ENCODE assay signal across 20 mouse cellular contexts in the genomic region with DNA sequence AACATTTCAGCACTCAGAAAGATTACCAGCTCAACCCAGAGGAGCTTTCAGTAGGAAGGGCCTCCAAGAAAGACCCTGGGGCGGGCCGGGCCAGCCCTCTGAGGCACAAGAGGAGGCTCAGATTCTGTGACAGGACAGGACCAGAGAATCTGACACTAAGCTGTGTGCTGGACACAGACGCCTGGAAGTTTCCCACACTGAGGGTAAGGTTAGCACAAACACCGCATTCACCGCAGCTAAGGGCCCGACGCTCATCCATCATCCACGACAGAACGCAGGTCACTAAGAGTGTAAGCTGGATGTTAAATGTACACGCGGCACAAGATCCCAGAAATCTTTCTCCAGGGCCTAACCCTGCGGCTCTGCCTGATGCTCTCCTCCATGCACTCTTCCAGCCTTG. TPM values are rescaled to one million over a fixed set of nuclear protein-coding genes. Genes with fewer than 3 reads are reported as not detected.
DNase-seq lines count a peak whose midpoint lies in the region; ATAC-seq and TF ChIP-seq lines count a peak whose summit lies in the region.
"Had no signal": no experiment of that assay in that cellular context is flagged by ENCODE, and none has a peak within 500 bp of the region (broad histone marks: within the 10 kb centered on the region; RNA-seq: fewer than 3 reads in every experiment).

No protein-coding gene starts in this region.

- no peak overlapping the region for H3K4me2 ChIP-seq in hindbrain, embryonic 13.5 days
- no peak overlapping the region for H3K4me2 ChIP-seq in hindbrain, embryonic 16.5 days (ENCODE audit: low read length)
- no peak overlapping the region for H3K4me2 ChIP-seq in neural tube, embryonic 12.5 days (replicated peaks)
- H3K4me2 ChIP-seq in lung, postnatal 0 days (replicated peaks; ENCODE audit: low read depth, low read length), result no peak overlapping the region
- H3K4me2 ChIP-seq: intestine, embryonic 15.5 days; lung, embryonic 14.5 days; midbrain, embryonic 11.5 days had no signal

- H3K36me3 ChIP-seq in hindbrain, embryonic 13.5 days, result no peaks in the 10 kb centered on the region
- H3K36me3 ChIP-seq in hindbrain, embryonic 16.5 days (ENCODE audit: control insufficient read depth, insufficient read depth, low read length), result no peaks in the 10 kb centered on the region
- no peaks in the 10 kb centered on the region for H3K36me3 ChIP-seq in neural tube, embryonic 12.5 days
- H3K36me3 ChIP-seq in lung, postnatal 0 days (ENCODE audit: insufficient read depth, low read length), result no peaks in the 10 kb centered on the region
- H3K36me3 ChIP-seq: intestine, embryonic 15.5 days had no signal

- 38% methylated on average over 12 of the region's 12 CpGs for WGBS in hindbrain, embryonic 13.5 days
- WGBS in hindbrain, embryonic 16.5 days, result 52% methylated on average over 12 of the region's 12 CpGs
- WGBS in neural tube, embryonic 12.5 days, result 56% methylated on average over 12 of the region's 12 CpGs
- 14% methylated on average over 12 of the region's 12 CpGs for WGBS in lung, postnatal 0 days

- intact Hi-C loops in gastrocnemius, postnatal 14 days (cut with DNase I; ENCODE audit: low total_unique reads), result loop anchor here (10.0 kb wide), 1 partner anchor 49 kb away; no protein-coding TSS in a partner anchor

- peak overlapping the region; percentile 39; the same call in 1 of the 2 replicates for H3K9ac ChIP-seq in hindbrain, embryonic 13.5 days
- no peak overlapping the region for H3K9ac ChIP-seq in hindbrain, embryonic 16.5 days (ENCODE audit: low read depth, low read length)
- H3K9ac ChIP-seq in neural tube, embryonic 12.5 days, result no peak overlapping the region
- H3K9ac ChIP-seq in lung, postnatal 0 days (replicated peaks; ENCODE audit: low read depth), result no peak overlapping the region
- H3K9ac ChIP-seq: intestine, embryonic 15.5 days; lung, embryonic 14.5 days had no signal

- no peaks in the 10 kb centered on the region for H3K27me3 ChIP-seq in hindbrain, embryonic 13.5 days
- no peaks in the 10 kb centered on the region for H3K27me3 ChIP-seq in hindbrain, embryonic 16.5 days (replicated peaks; ENCODE audit: control insufficient read depth, insufficient read depth, low read length)
- no peaks in the 10 kb centered on the region for H3K27me3 ChIP-seq in neural tube, embryonic 12.5 days (replicated peaks)
- H3K27me3 ChIP-seq in lung, postnatal 0 days (replicated peaks; ENCODE audit: insufficient read depth, low read length), result no peaks in the 10 kb centered on the region
- H3K27me3 ChIP-seq: intestine, embryonic 15.5 days had no signal

- H3K27ac ChIP-seq in hindbrain, embryonic 13.5 days, result no peak overlapping the region
- no peak overlapping the region for H3K27ac ChIP-seq in hindbrain, embryonic 16.5 days (ENCODE audit: low read depth, low read length)
- H3K27ac ChIP-seq in neural tube, embryonic 12.5 days, result no peak overlapping the region
- no peak overlapping the region for H3K27ac ChIP-seq in lung, postnatal 0 days (ENCODE audit: low read length)
- H3K27ac ChIP-seq: gastrocnemius, adult 2 months; heart, adult 2 months; intestine, embryonic 15.5 days had no signal

- no peak for ATAC-seq in hindbrain, embryonic 13.5 days (ENCODE audit: low FRiP score)
- no peak for ATAC-seq in hindbrain, embryonic 16.5 days
- peak; percentile 16; the same call in 1 of the 2 replicates for ATAC-seq in neural tube, embryonic 12.5 days (ENCODE audit: low FRiP score, low read depth)
- ATAC-seq in lung, postnatal 0 days, result no peak
- ATAC-seq: intestine, embryonic 15.5 days had no signal

- no peak for TF ChIP-seq CTCF in lung, postnatal 0 days (IDR thresholded peaks at IDR 0.05)

- H3K4me1 ChIP-seq in hindbrain, embryonic 13.5 days (replicated peaks), result peaks cover 19% of the 10 kb centered on the region; the same call in 1 of the 2 replicates
- H3K4me1 ChIP-seq in hindbrain, embryonic 16.5 days (ENCODE audit: control insufficient read depth, insufficient read depth, low read depth, low read length), result peaks cover 5% of the 10 kb centered on the region; the same call in 1 of the 2 replicates
- H3K4me1 ChIP-seq in neural tube, embryonic 12.5 days, result peaks cover 14% of the 10 kb centered on the region; the same call in 1 of the 2 replicates
- no peaks in the 10 kb centered on the region for H3K4me1 ChIP-seq in lung, postnatal 0 days (ENCODE audit: insufficient read depth, low read depth, low read length)

- H3K4me3 ChIP-seq in hindbrain, embryonic 13.5 days, result no peak overlapping the region
- no peak overlapping the region for H3K4me3 ChIP-seq in hindbrain, embryonic 16.5 days (ENCODE audit: low read length)
- H3K4me3 ChIP-seq in neural tube, embryonic 12.5 days, result no peak overlapping the region
- no peak overlapping the region for H3K4me3 ChIP-seq in lung, postnatal 0 days (ENCODE audit: low read depth, low read length)
- H3K4me3 ChIP-seq: gastrocnemius, adult 2 months; heart, adult 2 months; intestine, embryonic 15.5 days had no signal

- TF ChIP-seq EP300 in lung, postnatal 0 days (IDR thresholded peaks at IDR 0.05), result no peak

- DNase-seq in embryo, embryonic 10 days (ENCODE audit: low spot score), result peak; percentile 53
- peak; percentile 38 for DNase-seq in embryo, embryonic 9.5 days (ENCODE audit: extremely low spot score)
- DNase-seq in lung, postnatal 0 days (ENCODE audit: low spot score), result no peak
- DNase-seq in gastrocnemius, adult 18-20 months (ENCODE audit: low spot score), result no peak
- no peak for DNase-seq in gastrocnemius, postnatal 14 days
- DNase-seq: B cell, adult 2 months; cerebellum, adult 2 months; gastrocnemius, adult 2 months; heart, adult 2 months; kidney, postnatal 4 days; lung, embryonic 14.5 days; lung, postnatal 4 days; thymus, postnatal 25 days had no signal

- no peaks in the 10 kb centered on the region for H3K9me3 ChIP-seq in hindbrain, embryonic 13.5 days
- no peaks in the 10 kb centered on the region for H3K9me3 ChIP-seq in hindbrain, embryonic 16.5 days (ENCODE audit: control insufficient read depth, low read length)
- no peaks in the 10 kb centered on the region for H3K9me3 ChIP-seq in neural tube, embryonic 12.5 days
- no peaks in the 10 kb centered on the region for H3K9me3 ChIP-seq in lung, postnatal 0 days (ENCODE audit: low read length)
- H3K9me3 ChIP-seq: intestine, embryonic 15.5 days had no signal

RNA-seq across cellular contexts. Expression of a gene that starts 16.4 kb away (rescaled TPM):
- polyA plus RNA-seq in hindbrain, embryonic 13.5 days (2015; fragmentation: Nextera tagmentation; extraction: Ambion mirVana), result 1.6 and 1.7 TPM in 2 replicates
- polyA plus RNA-seq in hindbrain, embryonic 16.5 days (2015; fragmentation: Nextera tagmentation; extraction: Ambion mirVana), result 1.8 and 1.9 TPM in 2 replicates
- 1.5 and 1.7 TPM in 2 replicates for polyA plus RNA-seq in neural tube, embryonic 12.5 days (2016; fragmentation: Nextera tagmentation; extraction: Ambion mirVana)
- 7.3 and 12.0 TPM in 2 replicates for polyA plus RNA-seq in lung, postnatal 0 days (2015; fragmentation: Nextera tagmentation; extraction: Ambion mirVana)
- total RNA-seq in gastrocnemius, adult 18-20 months (2021), result under 1 TPM in 1 of 2 experiments, not detected in 1; 0.02 TPM
- under 1 TPM; 0.04 to 0.06 TPM for total RNA-seq in gastrocnemius, postnatal 14 days (2021)
- total RNA-seq: monocyte, adult 5-6 weeks; neutrophil, adult 5-6 weeks had no signal

RNA-seq across cellular contexts. Expression of a gene that starts 16.8 kb away (rescaled TPM):
- 33.8 and 37.2 TPM in 2 replicates for polyA plus RNA-seq in hindbrain, embryonic 13.5 days (2015; fragmentation: Nextera tagmentation; extraction: Ambion mirVana)
- 40.9 and 42.4 TPM in 2 replicates for polyA plus RNA-seq in hindbrain, embryonic 16.5 days (2015; fragmentation: Nextera tagmentation; extraction: Ambion mirVana)
- polyA plus RNA-seq in neural tube, embryonic 12.5 days (2016; fragmentation: Nextera tagmentation; extraction: Ambion mirVana), result 20.9 and 30.2 TPM in 2 replicates
- polyA plus RNA-seq in lung, postnatal 0 days (2015; fragmentation: Nextera tagmentation; extraction: Ambion mirVana), result 13.3 and 13.6 TPM in 2 replicates
- total RNA-seq in gastrocnemius, adult 18-20 months (2021), result 1 to 10 TPM; 6.2 to 7.6 TPM
- 1 to 10 TPM; 6.0 to 6.2 TPM for total RNA-seq in gastrocnemius, postnatal 14 days (2021)

Comparison
In these comparisons a context has a peak if more than half of its experiments do, and no peak if none do; other contexts are left out.
1. DNase-seq: peak in embryo, embryonic 10 days (single experiment) and embryo, embryonic 9.5 days (single experiment); none in lung, postnatal 0 days (single experiment), gastrocnemius, adult 18-20 months (single experiment) and gastrocnemius, postnatal 14 days (single experiment).